Mouse (Mus musculus) small intestine, adult 2 months (tissue): Measurements from ENCODE around the gene Pde4a. TPM values are rescaled to one million over a fixed set of nuclear protein-coding genes. Genes with fewer than 3 reads are reported as not detected.

Experiments
- H3K27ac ChIP-seq: fragments of 200-500 bp; 2 replicates; pipeline ENCODE4 v1.5.1; 2012; ENCODE audit warnings: low read depth, low read length, control low read depth, inconsistent platforms; ENCODE audit not compliant: insufficient read depth
- H3K27me3 ChIP-seq: fragments of 200-500 bp; 2 replicates; pipeline ENCODE4 v1.6.1; 2012; ENCODE audit warnings: mild to moderate bottlenecking, moderate library complexity, low read length, inconsistent platforms; ENCODE audit not compliant: control insufficient read depth, insufficient read depth
- H3K36me3 ChIP-seq: fragments of 200-500 bp; 2 replicates; pipeline ENCODE4 v1.6.1; 2012; ENCODE audit warnings: mild to moderate bottlenecking, low read length, control low read depth, inconsistent platforms; ENCODE audit not compliant: control insufficient read depth, insufficient read depth
- H3K4me1 ChIP-seq: fragments of 200-500 bp; 2 replicates; pipeline ENCODE4 v1.6.1; 2012; ENCODE audit warnings: low read length, inconsistent platforms, mixed read lengths; ENCODE audit not compliant: control insufficient read depth, insufficient read depth, insufficient read length
- H3K4me3 ChIP-seq: fragments of 200-500 bp; 2 replicates; pipeline ENCODE4 v1.5.1; 2012; ENCODE audit warnings: low read depth, mild to moderate bottlenecking, control low read depth, inconsistent platforms, low read length, moderate library complexity
- CTCF ChIP-seq: fragments of 200-500 bp; IDR thresholded peaks from 2 replicates; pipeline ENCODE4 v1.5.1; 2012; ENCODE audit warnings: low read depth, mild to moderate bottlenecking, control low read depth, inconsistent platforms, low read length, moderate library complexity, mixed read lengths; ENCODE audit not compliant: insufficient replicate concordance, insufficient read length; ENCODE audit errors: extremely low read depth
- POLR2A ChIP-seq: fragments of 200-500 bp; IDR thresholded peaks from 2 replicates; pipeline ENCODE4 v1.6.1; 2012; ENCODE audit warnings: low read depth, mild to moderate bottlenecking, control low read depth, inconsistent platforms, low read length, moderate library complexity
- WGBS: fragments of 180-500 bp; shearing (Covaris S2); methylation state at CpG from one replicate; pipeline ENCODE4 v1.1.7; 2018; 5-methylcytosine and 5-hydroxymethylcytosine counted together
- polyA plus RNA-seq: library from polyadenylated mRNA; depleted of rRNA; stranded (reverse); fragments of >200 nt; gene quantifications from 2 replicates; pipeline ENCODE4 v1.2.3, GENCODE M21; 2012

The Pde4a gene
- polyA plus RNA-seq, 1 experiment, result 5.1 TPM

GRCm38 (mm10) chr9:21210821-21211220 lies 45.3 kb downstream of the Pde4a start:
- Histone ChIP-seq H3K4me1 (peaks cover 14% of the 10 kb centered on the region), H3K4me3 (no peak overlapping the region), H3K36me3 (no peaks in the 10 kb centered on the region), H3K27me3 (no peaks in the 10 kb centered on the region), H3K27ac (no peak overlapping the region)
- WGBS, result 79% methylated on average over 6 of the region's 6 CpGs
- no peak for TF ChIP-seq POLR2A
- TF ChIP-seq CTCF, result no peak

GRCm38 (mm10) chr9:21211624-21212023 lies 46.1 kb downstream of the Pde4a start:
- no peak for TF ChIP-seq CTCF
- TF ChIP-seq POLR2A, result no peak
- Histone ChIP-seq H3K27me3 (no peaks in the 10 kb centered on the region), H3K4me1 (peaks cover 14% of the 10 kb centered on the region), H3K4me3 (no peak overlapping the region), H3K27ac (no peak overlapping the region), H3K36me3 (no peaks in the 10 kb centered on the region)
- 42% methylated on average over 7 of the region's 7 CpGs for WGBS

- H3K4me3 ChIP-seq, result no peak overlapping the region
- no peak overlapping the region for H3K27ac ChIP-seq
- peaks cover 14% of the 10 kb centered on the region for H3K4me1 ChIP-seq
- TF ChIP-seq POLR2A, result no peak
- TF ChIP-seq CTCF, result no peak; the same call in 1 of the 2 replicates
- no peaks in the 10 kb centered on the region for H3K36me3 ChIP-seq
- WGBS, result 61% methylated on average over 7 of the region's 7 CpGs
- H3K27me3 ChIP-seq, result no peaks in the 10 kb centered on the region
Measured at GRCm38 (mm10) chr9:21213617-21214190, 48.2 kb downstream of the Pde4a start.

GRCm38 (mm10) chr9:21216050-21216841 lies 50.7 kb downstream of the Pde4a start:
- Histone ChIP-seq H3K27ac (no peak overlapping the region), H3K36me3 (no peaks in the 10 kb centered on the region), H3K4me1 (peaks cover 10% of the 10 kb centered on the region; the same call in 1 of the 2 replicates), H3K4me3 (no peak overlapping the region), H3K27me3 (no peaks in the 10 kb centered on the region)
- WGBS, result 70% methylated on average over 25 of the region's 25 CpGs
- TF ChIP-seq POLR2A (no peak), CTCF (no peak)

DNA sequence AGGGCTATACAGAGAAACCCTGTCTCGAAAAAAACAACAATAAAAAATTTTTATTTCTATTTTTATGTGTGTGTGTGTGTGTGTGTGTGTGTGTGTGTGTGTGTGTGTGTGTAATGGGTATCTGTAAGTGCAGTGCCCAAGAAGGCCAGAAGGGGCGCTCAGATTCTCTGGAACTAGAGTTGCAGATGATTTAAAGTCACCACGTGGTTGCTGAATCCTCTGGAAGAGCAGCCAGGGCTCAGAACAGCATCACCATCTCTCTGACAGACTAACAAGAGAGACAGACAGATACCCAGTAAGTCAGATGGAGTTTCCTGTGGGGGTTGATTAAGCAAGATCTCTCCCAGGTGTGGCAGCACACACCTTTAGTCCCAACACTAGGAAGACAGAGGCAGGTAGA lies 54.3 kb downstream of the Pde4a start:
- H3K4me1 ChIP-seq, result 0 out of 2 replicates have a peak, but pooled peaks cover 3% of the 10 kb centered on the region
- no peak overlapping the region for H3K4me3 ChIP-seq
- no peak for TF ChIP-seq CTCF
- no peak for TF ChIP-seq POLR2A
- H3K27me3 ChIP-seq, result no peaks in the 10 kb centered on the region
- H3K36me3 ChIP-seq, result no peaks in the 10 kb centered on the region
- no peak overlapping the region for H3K27ac ChIP-seq
- 55% methylated on average over 3 of the region's 3 CpGs for whole genome bisulfite sequencing

- no peaks in the 10 kb centered on the region for H3K36me3 ChIP-seq
- 2% methylated on average over 21 of the region's 21 CpGs for WGBS
- peaks cover 6% of the 10 kb centered on the region; the same call in 1 of the 2 replicates for H3K4me1 ChIP-seq
- H3K4me3 ChIP-seq, result peak overlapping the region; percentile 46
- no peaks in the 10 kb centered on the region for H3K27me3 ChIP-seq
- peak overlapping the region; percentile 90 for H3K27ac ChIP-seq
- TF ChIP-seq POLR2A (no peak), CTCF (peak; percentile 98)
Measured at GRCm38 (mm10) chr9:21220490-21221382, 55.2 kb downstream of the Pde4a start.
